Mouse (Mus musculus): ENCODE results near the gene BC048403.

GRCm38 (mm10) chr10:121756677-121757076 lies 16.9 kb downstream of the BC048403 start:
- TF ChIP-seq POLR2A (IDR thresholded peaks at IDR 0.05; ENCODE audit: extremely low read depth, insufficient read depth, low read length) (no peak), CTCF (IDR thresholded peaks at IDR 0.05; ENCODE audit: extremely low read depth, insufficient read depth, low read length) (no peak)
